Mouse (Mus musculus) stomach, postnatal 0 days (tissue): ENCODE data around the gene Atp10a.

ENCODE experiments used
- CTCF ChIP-seq: IDR thresholded peaks from 2 replicates; pipeline ENCODE4 v1.5.1; 2016; ENCODE audit warnings: antibody characterized with exemption, low read depth, mild to moderate bottlenecking, moderate library complexity
- EP300 ChIP-seq: optimal IDR thresholded peaks from 2 replicates; pipeline ENCODE3; 2016; ENCODE audit warnings: antibody characterized with exemption

DNA sequence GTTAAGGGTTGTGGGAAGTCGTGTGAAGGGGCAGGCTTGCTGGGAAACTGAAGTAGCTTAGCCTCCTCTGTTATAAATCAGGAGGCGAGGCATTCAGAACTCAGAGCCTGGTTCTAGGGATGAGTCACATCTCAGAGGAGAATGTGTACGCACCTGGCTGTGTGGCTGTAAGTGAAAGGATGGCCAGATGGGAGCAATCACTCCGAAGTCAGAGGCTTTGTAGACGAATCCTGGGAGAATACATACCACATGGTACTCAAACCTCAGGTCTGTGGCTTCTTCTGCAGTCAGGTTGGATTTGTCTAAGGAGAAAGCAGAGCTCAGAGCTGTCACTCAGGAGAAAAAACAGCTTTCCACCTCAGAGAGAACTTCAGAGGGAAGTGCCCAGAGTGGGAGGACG is 76.4 kb downstream of the Atp10a start:
- TF ChIP-seq CTCF (no peak), EP300 (no peak)
